Mouse (Mus musculus): ENCODE measurements around the gene Ptpn21. TPM values are rescaled to one million over a fixed set of nuclear protein-coding genes. Genes with fewer than 3 reads are reported as not detected.

Gene Ptpn21
- total RNA-seq (2021) (10 to 100 TPM; 29.1 to 29.3 TPM), polyA plus RNA-seq (2012; rRNA removed) (19.4 and 24.7 TPM in 2 replicates)
- long read RNA-seq, partial matches to known transcripts = 9 of 13 reads
- long read RNA-seq, other reads (novel, unspliced or antisense) = 2 of 13 reads

DNA sequence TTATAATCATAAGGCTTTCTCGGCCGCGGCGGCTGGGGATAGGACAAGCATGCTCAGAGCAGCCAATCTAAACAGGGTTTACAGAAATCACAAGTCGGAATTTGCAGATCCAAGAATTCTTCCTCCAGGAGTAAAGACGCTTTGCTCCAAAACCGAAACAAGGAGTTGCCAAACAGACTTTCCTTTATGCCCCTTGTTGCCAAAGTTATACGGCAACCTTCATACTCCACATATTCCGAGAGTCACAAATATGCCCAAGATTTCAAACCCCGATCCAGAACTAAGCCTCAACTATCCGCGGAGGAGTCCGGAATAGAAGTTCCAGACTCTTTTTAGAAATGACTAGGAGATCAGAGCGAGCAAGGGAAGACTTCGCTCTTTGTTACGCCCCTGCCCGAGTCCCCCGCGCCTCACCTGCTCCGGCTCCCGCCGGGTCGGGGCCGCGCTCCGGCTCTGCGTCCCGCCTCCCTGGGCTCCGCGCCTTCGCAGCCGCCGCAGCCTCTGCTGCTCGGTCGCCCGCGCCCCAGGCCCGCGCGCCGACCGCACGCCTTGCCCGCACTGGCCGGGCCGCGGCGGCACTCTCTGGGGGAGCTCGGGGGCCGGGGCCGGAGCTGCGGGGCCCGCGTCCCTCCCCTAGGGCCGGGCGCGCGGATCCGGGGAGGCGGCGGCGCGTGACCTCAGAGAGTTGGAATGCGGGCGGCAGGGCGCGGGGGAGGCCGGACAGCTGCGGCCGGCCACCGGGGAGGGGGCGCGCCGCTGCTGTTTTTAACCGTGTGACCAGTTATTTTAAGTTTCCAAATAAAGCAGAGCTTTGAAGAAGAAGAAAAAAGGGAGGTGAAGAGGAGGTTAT is at the start of gene Ptpn21:
Ptpn21 (minus strand) TSS at position 455 of the 850 bp plus-strand sequence.
- TF ChIP-seq POLR2A (IDR thresholded peaks at IDR 0.05; ENCODE audit: insufficient read depth, low read depth, low read length) = no peak
- DNase-seq = peak; percentile 86 to 87
- Histone ChIP-seq H3K36me3 (ENCODE audit: control insufficient read depth, insufficient read depth, low read length) (no peaks in the 10 kb centered on the region; the same call in 1 of the 2 replicates), H3K27me3 (ENCODE audit: control insufficient read depth, insufficient read depth, low read length) (no peaks in the 10 kb centered on the region), H3K27ac (peak within 1 kb of the TSS; percentile 95), H3K9ac (ENCODE audit: low read depth, low read length) (peak within 1 kb of the TSS; percentile 97), H3K79me2 (replicated peaks; ENCODE audit: control insufficient read depth, insufficient read depth, low read length) (peaks cover 1% of the 10 kb centered on the region; the same call in 1 of the 2 replicates), H3K4me3 (peak within 1 kb of the TSS; percentile 73), H3K4me1 (ENCODE audit: control insufficient read depth, insufficient read depth, low read length) (peaks cover 4% of the 10 kb centered on the region)
- intact Hi-C loops (cut with DNase I) = loop anchor here (5.0 kb wide), 1 partner anchor 185 kb away; the partner anchor contains the start of gene Ttc8
- WGBS = under 1% methylated on average over 75 of the region's 75 CpGs

DNA sequence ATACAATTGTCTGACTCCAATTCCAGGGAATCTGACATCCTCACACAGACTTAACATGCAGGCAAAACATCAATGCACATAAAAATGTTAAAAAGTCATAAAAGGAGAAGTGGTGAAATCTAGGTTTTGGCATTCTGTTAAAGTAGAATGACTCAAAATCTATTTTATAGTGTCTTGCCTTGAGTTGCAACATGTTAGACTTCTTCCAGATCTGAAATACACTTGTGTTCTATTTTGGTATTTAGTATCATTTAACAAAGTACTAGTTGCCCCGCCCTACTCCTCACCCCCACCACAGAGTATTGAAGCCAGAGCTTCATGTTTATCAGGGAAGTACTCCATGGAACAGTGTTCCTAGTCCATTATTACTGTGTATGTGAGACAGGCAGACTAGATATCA is 47.0 kb upstream of the Ptpn21 start:
- Histone ChIP-seq H3K27me3 (ENCODE audit: control insufficient read depth, insufficient read depth, low read length) (no peaks in the 10 kb centered on the region), H3K4me3 (no peak overlapping the region), H3K4me1 (ENCODE audit: control insufficient read depth, insufficient read depth, low read length) (no peaks in the 10 kb centered on the region), H3K36me3 (ENCODE audit: control insufficient read depth, insufficient read depth, low read length) (peaks cover 4% of the 10 kb centered on the region), H3K9ac (ENCODE audit: low read depth, low read length) (no peak overlapping the region), H3K79me2 (replicated peaks; ENCODE audit: control insufficient read depth, insufficient read depth, low read length) (no peaks in the 10 kb centered on the region), H3K27ac (no peak overlapping the region)
- no peak for DNase-seq
- TF ChIP-seq CTCF (IDR thresholded peaks at IDR 0.05) (no peak), EP300 (IDR thresholded peaks at IDR 0.05; ENCODE audit: insufficient read depth, low read depth, low read length) (no peak), POLR2A (IDR thresholded peaks at IDR 0.05; ENCODE audit: insufficient read depth, low read depth, low read length) (no peak)
- intact Hi-C loops (cut with DNase I) = no loop called here
- 67% methylated on average over 1 of the region's 1 CpGs for WGBS

DNA sequence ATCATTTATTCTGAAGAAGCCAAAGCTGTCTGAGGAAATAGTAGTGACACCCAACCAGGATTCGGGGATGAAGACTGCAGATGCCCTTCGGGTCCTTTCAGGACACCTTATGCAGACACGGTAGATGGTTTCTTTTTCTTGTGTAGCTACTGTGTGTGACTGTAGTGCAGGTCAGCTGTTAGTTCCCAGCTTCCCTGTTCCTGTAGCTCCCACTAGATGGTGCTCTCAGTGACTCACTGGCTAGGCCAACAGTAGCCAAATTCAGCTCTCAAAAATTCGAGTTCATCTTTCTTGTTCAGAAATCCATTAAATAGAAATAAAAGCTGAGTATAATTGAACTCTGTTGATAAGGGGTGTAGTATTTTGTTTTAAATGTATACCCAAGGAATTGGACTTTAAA is 41.9 kb upstream of the Ptpn21 start:
- Histone ChIP-seq H3K4me3 (no peak overlapping the region), H3K4me1 (ENCODE audit: control insufficient read depth, insufficient read depth, low read length) (no peaks in the 10 kb centered on the region), H3K79me2 (replicated peaks; ENCODE audit: control insufficient read depth, insufficient read depth, low read length) (no peaks in the 10 kb centered on the region), H3K27ac (no peak overlapping the region), H3K36me3 (ENCODE audit: control insufficient read depth, insufficient read depth, low read length) (peaks cover 6% of the 10 kb centered on the region), H3K27me3 (ENCODE audit: control insufficient read depth, insufficient read depth, low read length) (no peaks in the 10 kb centered on the region), H3K9ac (ENCODE audit: low read depth, low read length) (no peak overlapping the region)
- WGBS = 75% methylated on average over 4 of the region's 4 CpGs
- TF ChIP-seq CTCF (IDR thresholded peaks at IDR 0.05) = peak; percentile 73
- TF ChIP-seq POLR2A (IDR thresholded peaks at IDR 0.05; ENCODE audit: insufficient read depth, low read depth, low read length) = no peak
- TF ChIP-seq EP300 (IDR thresholded peaks at IDR 0.05; ENCODE audit: insufficient read depth, low read depth, low read length) = no peak
- intact Hi-C loops (cut with DNase I) = no loop called here
- DNase-seq = no peak

- Histone ChIP-seq H3K4me1 (ENCODE audit: control insufficient read depth, insufficient read depth, low read length) (no peaks in the 10 kb centered on the region), H3K27me3 (ENCODE audit: control insufficient read depth, insufficient read depth, low read length) (no peaks in the 10 kb centered on the region), H3K4me3 (no peak overlapping the region), H3K9ac (ENCODE audit: low read depth, low read length) (no peak overlapping the region), H3K36me3 (ENCODE audit: control insufficient read depth, insufficient read depth, low read length) (peaks cover 4% of the 10 kb centered on the region), H3K79me2 (replicated peaks; ENCODE audit: control insufficient read depth, insufficient read depth, low read length) (no peaks in the 10 kb centered on the region), H3K27ac (no peak overlapping the region)
- WGBS = 65% methylated on average over 3 of the region's 3 CpGs
- intact Hi-C loops (cut with DNase I) = no loop called here
- TF ChIP-seq CTCF (IDR thresholded peaks at IDR 0.05) (no peak), POLR2A (IDR thresholded peaks at IDR 0.05; ENCODE audit: insufficient read depth, low read depth, low read length) (no peak), EP300 (IDR thresholded peaks at IDR 0.05; ENCODE audit: insufficient read depth, low read depth, low read length) (no peak)
- DNase-seq = no peak
Measured at GRCm38 (mm10) chr12:98777509-98777908, 40.3 kb upstream of the Ptpn21 start.

GRCm38 (mm10) chr12:98766241-98766640 is 29.0 kb upstream of the Ptpn21 start:
- no peaks in the 10 kb centered on the region; the same call in 1 of the 2 replicates for H3K4me1 ChIP-seq (ENCODE audit: control insufficient read depth, insufficient read depth, low read length)
- H3K27ac ChIP-seq = no peak overlapping the region
- TF ChIP-seq EP300 (IDR thresholded peaks at IDR 0.05; ENCODE audit: insufficient read depth, low read depth, low read length) (no peak), CTCF (IDR thresholded peaks at IDR 0.05) (no peak), POLR2A (IDR thresholded peaks at IDR 0.05; ENCODE audit: insufficient read depth, low read depth, low read length) (no peak)
- no peak for DNase-seq
- H3K4me3 ChIP-seq = no peak overlapping the region
- H3K36me3 ChIP-seq (ENCODE audit: control insufficient read depth, insufficient read depth, low read length) = peaks cover 23% of the 10 kb centered on the region
- whole genome bisulfite sequencing = 62% methylated on average over 2 of the region's 2 CpGs
- no peak overlapping the region for H3K9ac ChIP-seq (ENCODE audit: low read depth, low read length)
- H3K79me2 ChIP-seq (replicated peaks; ENCODE audit: control insufficient read depth, insufficient read depth, low read length) = no peaks in the 10 kb centered on the region
- intact Hi-C loops (cut with DNase I) = no loop called here
- H3K27me3 ChIP-seq (ENCODE audit: control insufficient read depth, insufficient read depth, low read length) = no peaks in the 10 kb centered on the region

DNA sequence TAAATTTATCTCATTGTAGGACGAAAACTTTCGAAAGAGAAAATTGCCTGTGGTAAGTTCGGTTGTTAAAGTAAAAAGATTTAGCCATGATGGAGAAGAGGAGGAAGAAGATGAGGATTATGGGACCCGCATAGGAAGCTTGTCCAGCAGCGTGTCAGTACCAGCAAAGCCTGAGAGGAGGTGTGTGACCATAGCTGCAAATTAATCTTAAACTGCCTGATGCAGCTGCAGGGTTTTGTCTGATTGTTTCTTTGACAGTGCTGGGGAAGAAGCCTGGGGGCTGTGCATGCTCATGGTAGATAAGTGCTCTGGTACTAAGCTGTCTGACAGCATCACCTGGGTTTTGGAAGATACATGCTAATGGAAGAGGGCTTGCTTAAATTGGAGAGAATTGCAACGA is 22.5 kb upstream of the Ptpn21 start:
- TF ChIP-seq CTCF (IDR thresholded peaks at IDR 0.05) (no peak), POLR2A (IDR thresholded peaks at IDR 0.05; ENCODE audit: insufficient read depth, low read depth, low read length) (no peak), EP300 (IDR thresholded peaks at IDR 0.05; ENCODE audit: insufficient read depth, low read depth, low read length) (no peak)
- H3K4me3 ChIP-seq = no peak overlapping the region
- no peaks in the 10 kb centered on the region for H3K79me2 ChIP-seq (replicated peaks; ENCODE audit: control insufficient read depth, insufficient read depth, low read length)
- intact Hi-C loops (cut with DNase I) = no loop called here
- no peaks in the 10 kb centered on the region for H3K27me3 ChIP-seq (ENCODE audit: control insufficient read depth, insufficient read depth, low read length)
- peaks cover 1% of the 10 kb centered on the region for H3K4me1 ChIP-seq (ENCODE audit: control insufficient read depth, insufficient read depth, low read length)
- no peak for DNase-seq
- H3K9ac ChIP-seq (ENCODE audit: low read depth, low read length) = no peak overlapping the region
- 91% methylated on average over 6 of the region's 6 CpGs for WGBS
- H3K27ac ChIP-seq = no peak overlapping the region
- peaks cover 16% of the 10 kb centered on the region for H3K36me3 ChIP-seq (ENCODE audit: control insufficient read depth, insufficient read depth, low read length)
